Mouse (Mus musculus) MEL-GATA-1-ER (cell line): ENCODE measurements around the gene Asb17.
A peak's percentile ranks its signal among the peaks of the same experiment; 100 is the strongest.
"Not testable (repeated sequence)": the region's sequence is repeated elsewhere in the genome, so short reads cannot be mapped to it uniquely, and the experiment has no call there.

Experiments used
- DNase-seq: peaks from one replicate; pipeline ENCODE4 v3.0.0-alpha.2; 2012; ENCODE audit warnings: low read depth; ENCODE audit errors: extremely low read depth

Gene Asb17

DNA sequence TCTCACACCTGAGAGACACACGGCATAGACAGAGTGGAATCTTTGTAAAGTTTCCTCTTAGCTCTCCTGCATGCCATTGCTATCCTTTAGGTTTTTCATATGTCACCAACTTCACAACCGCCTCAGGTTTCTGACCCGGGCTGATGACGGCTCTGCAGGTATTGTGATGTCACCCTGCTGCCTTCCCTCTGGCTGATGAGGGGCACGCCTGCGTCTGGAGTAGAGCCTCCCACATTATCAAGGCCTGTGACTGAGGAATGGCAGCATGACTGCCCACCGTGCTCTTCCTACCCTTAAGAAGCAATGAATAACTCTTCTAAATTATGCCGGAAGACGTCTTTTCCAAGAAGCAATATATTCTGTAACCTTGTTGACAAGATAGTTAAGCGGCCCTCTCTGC lies at the start of gene Asb17:
Gene Asb17, plus strand, starts transcription at position 180 of the 400 bp plus-strand sequence.
- no peak for DNase-seq

DNA sequence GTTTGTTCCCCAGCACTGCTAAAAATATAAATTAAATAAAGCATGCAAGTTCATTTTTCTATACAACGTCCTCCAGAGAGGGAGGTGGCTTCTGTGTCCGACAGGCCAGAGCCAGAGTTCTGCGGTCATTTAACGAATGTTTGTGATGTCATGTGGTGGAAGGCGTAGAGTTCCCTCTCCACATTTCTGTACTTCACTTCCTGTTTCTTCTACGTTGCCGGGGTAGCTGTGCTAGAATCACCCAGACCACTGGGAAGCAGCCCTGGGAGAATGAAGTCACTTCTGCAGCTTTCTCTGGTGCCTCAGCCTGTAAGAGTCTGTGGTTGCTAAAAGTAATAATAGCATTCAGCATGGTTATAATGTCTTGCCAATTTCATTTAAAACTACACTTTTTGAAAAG lies 46.4 kb upstream of the Asb17 start:
- peak; percentile 59 for DNase-seq

DNA sequence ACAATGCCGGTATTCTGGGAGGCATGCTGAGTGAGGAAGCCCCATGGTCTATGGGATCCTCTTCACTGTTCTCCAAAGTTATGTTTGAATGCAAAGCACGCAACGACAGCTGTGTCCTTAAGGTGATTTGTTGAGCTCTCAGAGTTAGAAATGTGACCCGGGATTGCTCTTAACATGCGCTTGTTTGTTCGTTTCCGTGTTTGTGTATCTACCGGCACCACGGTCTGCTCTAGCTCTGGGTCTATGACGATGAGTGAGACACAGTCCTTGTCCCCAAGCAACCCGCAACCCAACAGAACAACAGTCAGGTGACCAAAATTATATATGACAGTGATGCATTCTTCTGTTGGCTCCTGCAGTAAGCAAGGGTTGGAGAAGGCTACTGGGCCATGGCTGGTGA lies 44.4 kb upstream of the Asb17 start:
- no peak for DNase-seq

DNA sequence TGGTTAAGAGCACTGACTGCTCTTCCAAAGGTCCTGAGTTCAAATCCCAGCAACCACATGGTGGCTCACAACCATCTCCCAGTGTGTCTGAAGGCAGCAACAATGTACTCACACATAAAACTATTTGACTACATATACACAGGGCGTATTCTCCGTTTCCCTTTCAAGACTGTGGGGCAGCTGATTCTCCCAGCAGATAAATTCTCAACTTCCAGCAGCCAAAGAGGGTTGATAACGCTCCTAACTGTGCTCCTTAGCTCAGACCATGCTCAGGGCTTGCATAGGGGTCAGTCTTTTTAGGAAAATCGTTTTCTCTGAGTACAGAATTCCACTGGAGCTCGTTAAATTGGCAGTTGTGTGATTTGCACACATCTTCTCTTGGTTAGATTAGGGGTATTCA lies 43.3 kb upstream of the Asb17 start:
- no peak for DNase-seq

DNA sequence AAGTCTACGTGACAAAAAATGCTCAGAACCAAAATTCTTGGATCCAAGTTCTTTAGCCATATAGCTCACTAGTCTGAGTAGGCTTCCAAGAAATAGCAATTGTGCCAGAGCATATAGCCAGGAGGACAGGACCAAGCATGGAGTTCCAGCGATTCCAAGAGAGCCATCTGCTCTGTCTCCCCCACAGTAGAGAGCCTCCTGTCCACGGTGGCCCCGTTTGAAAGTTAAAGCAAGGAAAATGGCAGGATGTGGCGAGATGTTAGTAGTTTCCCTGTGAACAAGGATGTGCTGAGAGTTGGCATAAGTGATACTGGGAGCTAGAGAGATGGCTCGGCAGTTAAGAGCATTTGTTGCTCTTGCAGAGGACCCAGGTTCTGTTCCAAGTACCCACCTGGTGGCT lies 42.5 kb upstream of the Asb17 start:
- no peak for DNase-seq

DNA sequence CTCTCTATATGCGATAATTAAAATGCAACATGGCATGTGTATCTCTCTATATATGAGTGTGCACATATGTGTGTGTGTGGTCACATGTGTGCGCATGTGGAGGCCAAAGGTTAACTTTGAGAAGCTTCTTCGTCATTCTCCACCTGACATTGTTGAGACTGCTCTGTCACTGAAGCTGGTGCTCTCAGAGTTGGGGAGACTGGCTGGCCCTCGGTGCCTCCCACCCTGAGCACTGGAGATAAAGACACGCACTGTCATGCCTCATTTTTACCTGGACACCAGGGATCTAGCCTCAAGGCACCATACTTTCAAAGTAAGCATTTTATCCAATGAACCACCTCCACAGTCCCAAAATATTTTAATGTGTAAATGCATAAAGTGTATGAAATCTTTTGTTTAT lies 41.4 kb upstream of the Asb17 start:
- no peak for DNase-seq

DNA sequence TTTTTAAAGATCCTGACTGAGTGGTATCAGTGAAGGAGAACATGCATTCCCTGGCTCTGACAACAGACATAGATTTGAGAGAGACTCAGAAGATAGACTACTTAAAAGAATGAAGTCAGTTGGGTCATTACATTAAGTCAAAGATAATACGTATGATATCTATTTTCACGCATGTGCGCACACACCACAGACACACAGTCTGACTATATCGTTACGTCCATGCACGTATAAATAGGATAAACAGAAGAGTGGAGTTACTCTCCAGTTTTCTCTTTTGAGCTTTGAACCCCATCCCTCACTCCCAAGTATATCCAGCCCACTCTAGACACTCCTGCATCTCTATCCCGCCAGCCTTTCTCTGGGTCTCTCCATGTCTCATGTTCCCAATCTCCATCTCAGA lies 40.0 kb upstream of the Asb17 start:
- DNase-seq = no peak

DNA sequence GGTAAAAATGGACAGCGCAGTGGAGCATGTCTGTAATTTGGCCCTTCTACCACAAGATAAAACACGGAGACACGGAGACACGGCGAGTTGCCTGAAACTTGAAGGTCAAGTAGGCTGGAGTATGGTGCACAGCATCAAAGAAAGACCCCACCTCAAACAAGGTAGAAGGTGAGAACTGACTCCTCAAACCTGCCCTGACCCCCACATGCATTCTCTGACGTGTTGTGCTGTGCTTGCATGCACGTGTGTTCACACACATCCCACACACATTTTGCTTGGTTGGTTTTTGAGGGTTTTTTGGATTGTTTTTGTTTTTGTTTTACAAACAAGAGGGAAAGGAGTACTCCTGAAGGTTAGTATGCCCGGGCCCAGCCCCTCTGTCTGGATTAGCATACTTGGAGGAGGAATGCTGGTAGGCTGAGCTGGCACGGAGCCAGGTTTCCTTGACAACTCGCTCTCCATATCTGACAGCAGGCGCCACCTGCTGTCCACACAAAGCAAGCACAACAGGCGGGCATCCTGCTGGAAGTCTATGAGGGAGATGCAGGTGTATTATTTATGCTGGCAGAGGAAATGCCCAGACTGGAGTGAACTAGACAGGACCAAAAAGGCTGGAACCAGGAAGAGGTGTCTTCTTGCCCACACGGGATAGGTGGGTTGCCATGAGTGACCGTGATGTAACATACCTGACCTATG lies 37.8 kb upstream of the Asb17 start:
- peak; percentile 81 for DNase-seq

DNA sequence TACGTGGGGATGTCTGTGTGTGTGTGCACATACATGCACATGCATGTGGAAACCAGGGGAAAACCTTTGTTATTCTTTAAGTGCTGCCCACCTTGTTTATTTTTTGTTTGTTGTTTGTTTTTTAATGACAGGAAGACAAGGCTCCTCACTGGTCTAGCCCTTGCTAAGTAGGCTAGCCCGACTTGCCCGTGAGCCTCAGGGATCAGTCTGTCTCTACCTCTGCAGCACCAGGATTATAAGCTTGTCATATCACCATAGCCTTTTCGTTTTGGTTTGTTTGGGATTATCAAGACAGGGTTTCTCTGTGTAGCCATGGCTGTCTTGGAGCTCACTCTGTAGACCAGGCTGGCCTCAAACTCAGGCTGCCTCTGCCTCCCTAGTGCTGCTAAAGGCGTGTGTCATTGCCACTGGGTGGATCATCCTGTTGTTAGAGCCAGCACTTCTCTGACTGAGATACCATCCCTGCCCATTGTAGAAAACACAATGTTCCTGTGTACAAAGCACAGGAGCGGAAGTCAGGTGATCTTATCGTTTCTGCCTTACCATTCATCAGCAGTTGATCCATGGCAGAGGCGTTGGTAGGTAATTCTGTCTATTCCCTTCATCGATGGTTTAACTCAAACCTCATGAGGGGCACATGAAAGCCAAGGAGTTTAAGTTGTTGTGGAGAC lies 37.1 kb upstream of the Asb17 start:
- no peak for DNase-seq

DNA sequence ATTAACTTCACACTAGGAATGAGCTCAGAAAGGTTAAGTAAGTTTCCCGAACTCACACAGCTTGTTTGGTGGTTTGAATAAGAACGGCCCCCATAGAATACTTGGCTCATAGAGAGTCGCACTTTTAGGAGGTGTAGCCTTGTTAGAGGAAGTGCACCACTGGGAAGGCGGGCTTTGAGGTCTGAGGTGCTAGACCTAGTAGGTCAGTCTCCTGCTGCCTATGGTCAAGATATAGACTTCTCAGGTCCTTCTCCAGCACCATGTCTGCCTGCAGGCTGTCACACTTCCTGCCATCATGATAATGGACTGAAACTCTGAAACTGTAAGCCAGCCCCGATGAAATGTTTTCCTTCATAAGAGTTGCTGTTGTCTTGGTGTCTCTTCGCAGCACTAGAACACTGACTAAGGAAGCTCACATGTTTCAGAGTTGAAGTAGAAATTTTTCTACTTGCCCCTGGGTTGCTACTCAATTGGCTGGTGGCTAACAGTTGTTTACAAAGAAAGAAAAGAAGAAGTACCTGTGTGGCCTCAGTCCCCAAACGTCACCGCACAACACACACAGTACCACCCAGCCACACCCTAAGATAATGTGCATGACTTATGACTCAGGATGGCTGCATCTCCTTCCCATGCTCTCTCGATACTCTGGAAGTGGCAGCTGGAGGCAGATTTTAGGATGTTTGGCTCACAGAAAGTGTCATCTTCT lies 36.4 kb upstream of the Asb17 start:
- DNase-seq = peak; percentile 61

DNA sequence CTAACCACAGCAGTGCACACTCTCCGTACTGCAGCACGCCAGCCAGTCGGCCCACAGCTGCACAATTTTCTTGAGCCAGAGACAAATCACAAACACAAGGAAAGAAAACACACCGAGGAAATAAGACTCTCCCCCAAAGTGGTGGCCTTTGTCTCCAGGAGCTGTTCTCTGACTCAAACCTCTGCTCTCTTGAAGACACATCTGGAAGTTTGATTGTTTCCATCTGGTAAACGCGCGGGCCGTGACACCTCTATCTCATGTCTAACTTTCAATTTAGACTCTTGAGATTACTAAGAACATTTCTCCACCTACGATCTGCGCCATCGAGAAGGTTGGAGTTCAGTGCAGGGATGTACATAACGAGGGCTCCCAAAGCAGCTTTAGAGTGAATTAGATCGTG lies 35.6 kb upstream of the Asb17 start:
- no peak for DNase-seq

DNA sequence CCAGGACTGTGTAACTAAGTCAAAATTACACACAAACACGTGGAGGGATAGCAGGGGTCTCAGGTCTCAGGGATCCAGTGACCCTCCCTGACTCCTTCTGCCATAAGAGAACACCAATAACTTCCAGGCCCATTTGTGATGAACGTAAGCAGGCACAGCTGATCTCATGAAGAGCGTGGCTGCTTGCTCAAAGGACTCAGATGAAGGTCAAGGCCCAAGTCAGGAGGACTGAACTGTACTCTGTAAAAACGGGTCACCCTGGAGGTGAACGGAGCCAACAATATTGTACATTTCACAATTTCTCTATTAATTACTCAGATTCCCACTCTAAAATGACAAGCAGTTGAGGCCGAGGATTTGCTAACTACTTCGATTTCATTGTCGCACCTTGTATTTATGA lies 30.0 kb upstream of the Asb17 start:
- no peak for DNase-seq

DNA sequence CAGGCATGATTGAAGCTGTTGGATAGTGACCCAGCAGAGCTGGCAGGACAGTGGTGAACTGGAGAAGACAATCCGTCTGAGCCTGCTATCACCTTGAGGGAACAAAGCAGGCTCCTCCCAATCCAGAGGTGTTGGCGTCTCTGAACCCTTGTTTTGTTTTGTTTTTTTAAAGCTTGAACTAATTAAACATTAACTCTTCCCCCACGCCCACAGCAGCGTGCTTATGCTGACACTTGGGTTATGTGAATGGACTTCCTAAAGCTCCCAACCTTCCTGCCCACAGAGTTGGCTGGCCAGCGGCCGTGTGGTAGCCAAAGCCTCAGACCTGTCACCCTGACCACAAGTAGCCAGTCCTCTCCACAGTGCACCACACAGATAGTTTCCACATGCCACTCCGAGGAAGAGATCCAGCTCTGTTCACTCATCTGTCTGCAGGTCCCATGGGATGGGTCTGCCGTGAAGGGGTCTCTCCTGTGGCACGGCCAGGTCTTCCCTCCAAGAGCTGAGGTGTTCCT lies 26.6 kb upstream of the Asb17 start:
- no peak for DNase-seq

DNA sequence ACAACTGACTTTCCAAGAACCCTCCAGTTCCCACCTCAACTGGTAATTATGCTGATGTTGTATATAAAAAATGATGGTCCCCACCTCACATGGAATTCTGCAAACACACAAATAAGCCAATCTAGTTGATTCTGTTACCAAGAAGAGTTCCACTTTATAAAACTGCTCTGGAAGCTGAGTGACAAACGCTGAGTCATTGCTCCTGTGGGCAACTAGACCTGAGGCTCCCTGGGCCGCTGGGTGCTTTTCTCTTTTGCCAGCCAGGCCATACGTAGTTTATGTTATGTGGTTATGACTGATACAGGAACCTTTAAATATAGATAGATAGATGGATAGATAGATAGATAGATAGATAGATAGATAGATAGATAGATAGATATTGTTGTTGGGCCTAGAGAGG lies 25.3 kb upstream of the Asb17 start:
- DNase-seq = no peak

DNA sequence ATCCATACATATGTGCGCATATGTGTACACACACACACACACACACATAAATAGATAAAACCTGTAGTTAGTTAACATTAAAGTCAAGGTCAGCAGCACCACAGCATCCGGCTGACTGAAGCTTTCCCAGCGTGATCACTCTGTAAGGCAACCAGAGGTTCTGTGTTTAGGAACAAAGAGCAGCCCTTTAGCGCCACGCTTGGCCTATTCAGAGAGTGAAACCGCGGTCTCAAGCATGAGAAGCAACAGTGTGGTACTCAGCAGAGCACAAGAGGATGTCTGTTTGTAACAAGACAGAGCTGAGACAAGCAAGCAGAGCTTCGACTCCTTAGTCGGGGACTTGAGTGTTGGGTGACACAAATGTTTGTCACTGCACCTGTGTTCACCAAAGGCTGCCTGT lies 24.6 kb upstream of the Asb17 start:
- DNase-seq = no peak

DNA sequence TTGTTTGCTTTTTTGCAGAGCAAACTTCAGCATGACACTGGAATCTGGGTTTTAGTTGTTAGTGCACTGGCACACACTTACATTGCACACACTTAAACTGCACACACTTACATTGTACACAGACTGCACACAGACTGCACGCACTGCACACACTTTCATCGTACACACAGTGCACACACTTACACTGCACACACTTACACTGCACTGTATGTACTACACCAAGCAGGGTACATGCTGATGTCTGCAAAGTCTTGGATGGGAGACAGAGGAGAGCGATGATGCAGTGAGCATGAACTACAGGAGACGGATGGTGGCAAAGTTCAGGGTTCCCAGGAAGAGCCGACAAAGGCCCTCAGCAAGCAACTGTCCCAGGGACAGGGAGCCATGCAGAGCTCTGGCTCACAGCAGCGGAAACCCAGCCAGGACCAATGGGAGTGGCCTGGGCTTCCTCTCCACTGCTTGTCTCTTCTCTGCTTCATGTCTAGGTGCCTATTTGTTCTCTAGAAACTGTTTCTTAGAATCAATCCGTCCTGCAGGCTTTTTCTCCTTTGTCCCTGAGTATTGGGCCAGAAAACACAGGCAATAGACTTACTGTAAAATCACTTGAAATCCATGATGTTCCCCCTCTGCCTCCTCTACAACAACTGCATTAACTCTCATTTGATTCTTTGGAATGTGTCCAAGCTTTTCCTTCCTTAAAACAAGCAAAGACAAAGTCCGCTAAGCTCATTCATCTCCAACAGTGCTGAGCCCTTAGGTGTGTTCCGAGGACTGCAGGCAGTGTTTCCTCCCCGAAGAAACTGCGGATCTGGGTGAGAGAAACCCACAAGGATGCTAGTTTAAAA lies 20.1 kb upstream of the Asb17 start:
- no peak for DNase-seq

DNA sequence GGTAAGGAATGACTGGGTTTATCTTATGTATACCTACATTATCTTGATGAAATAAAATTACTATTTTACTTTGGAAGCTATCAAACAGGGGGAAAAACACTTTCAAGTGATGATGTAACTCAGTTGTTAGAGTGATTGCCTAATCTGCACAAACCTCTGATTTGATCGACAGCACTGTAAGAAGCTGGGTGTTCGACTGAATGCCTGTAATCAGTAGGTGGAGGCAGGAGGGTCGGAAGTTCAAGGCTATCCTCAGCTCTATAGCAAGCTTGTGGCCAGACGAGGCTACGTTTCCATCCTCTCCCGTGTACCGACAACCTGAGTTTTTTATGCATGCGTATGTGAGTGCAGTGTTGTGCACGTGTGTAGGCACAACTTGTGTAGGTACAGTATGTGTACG lies 18.8 kb upstream of the Asb17 start:
- DNase-seq = no peak

DNA sequence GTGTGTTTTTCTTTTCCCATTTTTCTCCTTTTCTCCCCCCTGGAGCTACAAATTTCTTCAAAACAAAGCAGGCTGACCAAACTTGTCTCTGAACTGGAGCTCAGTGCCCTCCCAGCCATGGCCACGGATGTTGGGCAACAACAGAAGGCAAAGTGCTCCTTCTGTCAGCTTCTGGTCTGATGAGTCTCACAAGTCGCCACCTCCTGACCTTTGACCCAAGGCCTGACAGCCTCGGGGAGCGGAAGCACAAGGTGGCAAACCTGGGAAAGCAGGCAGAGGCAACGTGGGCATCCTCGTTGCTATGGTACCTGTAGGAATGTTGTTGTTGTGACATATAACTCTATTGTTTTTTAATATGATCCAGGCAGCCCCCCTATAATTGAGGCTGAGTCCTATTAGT lies 17.4 kb upstream of the Asb17 start:
- no peak for DNase-seq

DNA sequence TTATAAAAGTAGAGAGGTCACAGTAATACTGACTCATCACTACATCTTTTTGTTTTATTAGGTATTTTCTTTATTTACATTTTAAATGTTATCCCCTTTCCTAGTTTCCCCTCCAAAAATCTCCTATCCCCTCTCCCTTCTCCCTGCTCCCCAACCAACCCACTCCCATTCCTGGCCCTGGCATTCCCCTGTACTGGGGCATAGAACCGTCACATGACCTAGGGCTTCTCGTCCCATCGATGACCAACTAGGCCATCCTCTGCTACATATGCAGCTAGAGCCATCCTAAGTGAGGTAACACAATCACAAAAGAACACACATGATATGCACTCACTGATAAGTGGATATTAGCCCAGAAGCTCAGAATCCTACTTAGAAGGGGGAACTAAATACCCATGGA lies 14.2 kb upstream of the Asb17 start:
- not testable (repeated sequence) for DNase-seq

DNA sequence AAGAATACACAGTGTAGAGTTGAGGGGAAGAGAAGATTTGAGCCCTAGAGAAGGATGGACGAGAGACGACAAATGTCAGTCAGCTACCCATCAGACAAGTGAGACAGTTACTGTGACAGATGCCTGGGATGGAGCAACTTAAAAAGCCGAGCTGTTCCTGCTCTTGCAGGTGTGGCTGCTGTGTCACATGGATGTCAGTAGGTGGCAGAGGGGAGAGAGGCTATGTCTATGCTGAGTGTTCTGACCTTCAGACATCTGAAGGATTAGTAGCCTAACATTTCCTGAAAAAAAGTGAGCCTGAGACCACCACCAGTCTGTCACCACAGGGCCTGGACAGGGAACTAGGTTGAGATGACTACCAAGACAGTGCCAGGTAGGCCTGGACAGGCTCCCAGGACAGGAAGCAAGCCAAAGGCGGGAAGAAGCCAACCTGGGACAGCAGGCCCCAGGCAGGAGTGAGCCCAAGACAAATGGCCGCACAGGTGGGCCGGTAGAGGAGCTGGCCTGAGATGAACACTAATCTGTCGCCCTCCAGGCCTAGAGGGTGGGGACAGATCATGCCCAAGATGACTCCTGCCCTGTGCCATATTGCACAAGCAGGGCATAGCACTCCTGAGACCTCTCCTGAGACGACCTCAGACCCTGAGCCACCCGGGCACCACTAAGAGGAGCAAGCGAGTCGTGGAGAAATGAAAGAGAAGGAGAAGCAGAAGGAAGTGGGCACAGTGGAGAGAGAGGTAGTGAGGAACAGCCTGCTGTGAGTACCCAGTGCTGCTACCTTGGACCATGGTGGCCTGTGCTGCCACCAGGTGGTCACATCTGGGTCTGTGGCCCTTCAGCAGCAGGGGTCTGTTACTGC lies 12.8 kb upstream of the Asb17 start:
- peak; percentile 63 for DNase-seq
